Comparison of ENCODE assay signal across 22 mouse cellular contexts in the genomic region with DNA sequence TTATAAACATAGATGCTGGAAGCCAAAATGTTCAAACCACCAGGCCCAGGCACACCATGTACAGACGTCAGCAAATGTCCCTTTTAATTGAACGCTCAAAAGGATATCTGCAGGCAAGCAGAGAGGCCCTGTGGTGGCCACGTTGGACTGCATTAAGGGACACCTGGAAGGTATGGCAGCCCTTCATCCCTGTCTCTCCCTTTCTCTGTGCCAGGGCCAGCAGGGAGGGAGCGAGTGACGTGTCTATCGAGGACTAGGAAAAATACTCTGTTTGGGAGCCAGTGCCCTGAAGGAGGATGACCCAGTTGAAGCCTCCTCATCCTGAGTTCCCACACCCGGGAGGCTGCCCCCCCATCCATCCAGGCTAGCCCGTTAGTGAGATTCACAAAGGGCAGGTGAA.
DNase-seq lines count a peak whose midpoint lies in the region; ATAC-seq lines count a peak whose summit lies in the region.
"Had no signal": no experiment of that assay in that cellular context is flagged by ENCODE, and none has a peak within 500 bp of the region (broad histone marks: within the 10 kb centered on the region; RNA-seq: fewer than 3 reads in every experiment).

No protein-coding gene starts in this region.

- H3K4me1 ChIP-seq in forebrain, embryonic 11.5 days (replicated peaks; ENCODE audit: control insufficient read depth, insufficient read depth, low read length) = no peaks in the 10 kb centered on the region
- H3K4me1 ChIP-seq: embryonic facial prominence, embryonic 13.5 days; heart, embryonic 10.5 days; hindbrain, embryonic 13.5 days had no signal

- H3K9ac ChIP-seq in forebrain, embryonic 11.5 days (ENCODE audit: low read length) = no peak overlapping the region
- H3K9ac ChIP-seq: embryonic facial prominence, embryonic 13.5 days; hindbrain, embryonic 13.5 days had no signal

- WGBS in forebrain, embryonic 11.5 days = 78% methylated on average over 8 of the region's 8 CpGs

- no peak for DNase-seq in cerebellum, postnatal 4 days (ENCODE audit: low spot score in 2 of 2)
- DNase-seq in cerebellum, adult 11-12 months = peak; percentile 84
- DNase-seq in cerebellum, adult 9-10 months = peak; percentile 87
- DNase-seq in cerebellum, postnatal 25 days = peak; percentile 70 to 77
- DNase-seq in neural tube, embryonic 10.5 days (ENCODE audit: extremely low spot score, low spot score) = no peak
- no peak for DNase-seq in urinary bladder, adult 2 months (ENCODE audit: low spot score)
- DNase-seq in forebrain, embryonic 11.5 days (ENCODE audit: low spot score) = no peak
- DNase-seq: adrenal gland, adult 8-10 months; adrenal gland, postnatal 36 days; B cell, adult 2 months; gastrocnemius, postnatal 36 days; heart, adult 18-20 months; heart, postnatal 10 days; kidney, adult 18-20 months had no signal

- no peak overlapping the region for H3K4me2 ChIP-seq in forebrain, embryonic 11.5 days (ENCODE audit: low read depth, low read length, severe bottlenecking)
- H3K4me2 ChIP-seq: embryonic facial prominence, embryonic 13.5 days; hindbrain, embryonic 13.5 days had no signal

- no peaks in the 10 kb centered on the region for H3K36me3 ChIP-seq in forebrain, embryonic 11.5 days (ENCODE audit: control insufficient read depth, insufficient read depth, low read length)
- H3K36me3 ChIP-seq: embryonic facial prominence, embryonic 13.5 days; G1E; heart, embryonic 10.5 days; hindbrain, embryonic 13.5 days had no signal

- H3K27me3 ChIP-seq in forebrain, embryonic 11.5 days (ENCODE audit: control insufficient read depth, insufficient read depth, low read length) = no peaks in the 10 kb centered on the region
- H3K27me3 ChIP-seq: embryonic facial prominence, embryonic 13.5 days; hindbrain, embryonic 13.5 days had no signal

- no peak overlapping the region for H3K27ac ChIP-seq in forebrain, embryonic 11.5 days (ENCODE audit: low read depth, low read length)
- H3K27ac ChIP-seq: embryonic facial prominence, embryonic 13.5 days; heart, embryonic 10.5 days; hindbrain, embryonic 13.5 days; hindbrain, postnatal 0 days had no signal

- no peaks in the 10 kb centered on the region for H3K9me3 ChIP-seq in forebrain, embryonic 11.5 days (ENCODE audit: control insufficient read depth, low read length)
- H3K9me3 ChIP-seq: embryonic facial prominence, embryonic 13.5 days; heart, embryonic 10.5 days; hindbrain, embryonic 13.5 days had no signal

- H3K4me3 ChIP-seq in forebrain, embryonic 11.5 days (ENCODE audit: low read depth, low read length) = no peak overlapping the region
- H3K4me3 ChIP-seq: embryonic facial prominence, embryonic 13.5 days; heart, embryonic 10.5 days; hindbrain, embryonic 13.5 days had no signal

- ATAC-seq in cerebellum, adult (ENCODE audit: insufficient number of reproducible peaks, low FRiP score, low TSS enrichment) = peak; percentile 92
- ATAC-seq in forebrain, embryonic 11.5 days (replicated peaks; ENCODE audit: low FRiP score) = no peak
- ATAC-seq: CD4-positive, CD25-positive, alpha-beta regulatory T cell, adult 4 months; forebrain, embryonic 14.5 days; hindbrain, postnatal 0 days had no signal

Comparison
In these comparisons a context has a peak if more than half of its experiments do, and no peak if none do; other contexts are left out.
1. DNase-seq: peak in cerebellum, adult 11-12 months (single experiment), cerebellum, adult 9-10 months (single experiment) and cerebellum, postnatal 25 days (2 of 2); none in cerebellum, postnatal 4 days (0 of 2), neural tube, embryonic 10.5 days (single experiment), urinary bladder, adult 2 months (single experiment) and forebrain, embryonic 11.5 days (single experiment).